Mouse (Mus musculus): ENCODE measurements at regions not wholly inside any gene's neighbourhood (a gene's known extent, or its start where the extent isn't known, plus 50 kb on each side); places are given as distances from the start of the nearest gene placed in this dataset.

DNA sequence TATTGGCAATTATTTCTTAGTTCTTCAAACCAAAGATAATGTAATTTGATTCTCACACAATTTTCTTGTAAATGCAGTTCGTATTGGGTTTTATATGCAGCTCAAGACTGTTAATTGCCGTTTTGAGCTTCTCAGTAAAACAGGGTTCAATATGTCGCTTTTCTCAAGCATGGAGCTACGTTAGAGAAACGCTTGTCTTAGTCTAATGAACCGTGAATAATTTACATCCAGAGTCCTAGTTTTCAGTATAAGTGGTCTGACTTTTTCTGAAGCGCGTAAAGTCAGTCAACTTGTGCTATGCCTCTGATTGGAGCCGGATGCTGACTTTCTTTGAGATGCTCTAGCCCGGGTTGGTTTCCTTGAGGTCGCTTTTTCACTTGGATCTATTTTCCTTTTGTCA, 177.8 kb upstream of the Snx7 start:
- Histone ChIP-seq H3K79me2 (ENCODE audit: control insufficient read depth, insufficient read depth, low read length, poor library complexity) (no peaks in the 10 kb centered on the region), H3K27me3 (ENCODE audit: control insufficient read depth in 1 of 2, insufficient read depth in 2 of 2, low read length in 2 of 2) (no peaks in the 10 kb centered on the region), H3K9ac (ENCODE audit: control insufficient read depth, low read depth, low read length, poor library complexity, severe bottlenecking) (no peak overlapping the region), H3K36me3 (ENCODE audit: control insufficient read depth in 1 of 2, insufficient read depth in 2 of 2, low read length in 2 of 2) (no peaks in the 10 kb centered on the region), H3K27ac (ENCODE audit: control insufficient read depth, low read depth, low read length) (no peak overlapping the region), H3K4me3 (ENCODE audit: control insufficient read depth in 1 of 2, insufficient read depth in 1 of 2, low read depth in 2 of 2, low read length in 2 of 2) (no peak overlapping the region), H3K9me3 (replicated peaks; ENCODE audit: insufficient read depth, low read length) (no peaks in the 10 kb centered on the region), H3K4me1 (ENCODE audit: control insufficient read depth in 1 of 2, insufficient read depth in 2 of 2, low read length in 2 of 2) (no peaks in the 10 kb centered on the region)
- TF ChIP-seq CHD2 (IDR thresholded peaks at IDR 0.05; ENCODE audit: low read length) (no peak), HCFC1 (IDR thresholded peaks at IDR 0.05; ENCODE audit: low read depth, low read length) (no peak), ZNF384 (IDR thresholded peaks at IDR 0.05; ENCODE audit: low read depth, low read length) (no peak), NELFE (IDR thresholded peaks at IDR 0.05; ENCODE audit: low read depth, low read length) (no peak), POLR2AphosphoS2 (IDR thresholded peaks at IDR 0.05; ENCODE audit: low read length) (no peak), POLR2AphosphoS5 (IDR thresholded peaks at IDR 0.05; ENCODE audit: borderline replicate concordance, low read depth, low read length) (no peak), E2F4 (IDR thresholded peaks at IDR 0.05; ENCODE audit: borderline replicate concordance, low read depth, low read length) (no peak), MEF2A (IDR thresholded peaks at IDR 0.05; ENCODE audit: extremely low read depth, insufficient replicate concordance, low read depth, low read length, poor library complexity, severe bottlenecking) (no peak), MXI1 (IDR thresholded peaks at IDR 0.05; ENCODE audit: low read depth, low read length) (no peak), ELF1 (IDR thresholded peaks at IDR 0.05; ENCODE audit: low read depth, low read length) (no peak), TAL1 (IDR thresholded peaks at IDR 0.05; ENCODE audit: low read length) (no peak)
- no peak for DNase-seq (ENCODE audit: low read depth, low spot score)

DNA sequence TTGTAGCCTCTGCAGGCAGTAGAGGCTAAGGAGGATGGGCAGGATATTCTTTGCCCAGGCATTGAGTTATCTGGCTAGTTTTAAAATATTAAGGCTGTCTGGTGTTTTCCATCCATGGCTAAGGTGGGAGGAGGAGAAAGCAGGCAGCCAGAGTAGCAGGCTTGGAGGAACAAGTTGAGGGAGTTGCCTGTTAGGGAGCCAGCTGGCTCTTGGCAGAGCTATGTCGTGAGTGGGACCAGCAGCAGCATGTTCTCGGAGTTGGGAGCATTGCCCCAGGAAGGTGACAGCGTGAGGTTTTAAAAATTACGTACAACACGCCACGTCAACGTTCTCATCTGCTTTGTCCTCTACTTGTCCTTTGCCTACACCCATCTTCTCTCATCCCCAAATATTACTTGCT, 167.8 kb upstream of the Snx7 start:
- Histone ChIP-seq H3K4me1 (ENCODE audit: control insufficient read depth in 1 of 2, insufficient read depth in 2 of 2, low read length in 2 of 2) (no peaks in the 10 kb centered on the region), H3K4me3 (ENCODE audit: control insufficient read depth in 1 of 2, insufficient read depth in 1 of 2, low read depth in 2 of 2, low read length in 2 of 2) (no peak overlapping the region), H3K36me3 (ENCODE audit: control insufficient read depth in 1 of 2, insufficient read depth in 2 of 2, low read length in 2 of 2) (no peaks in the 10 kb centered on the region), H3K27me3 (ENCODE audit: control insufficient read depth in 1 of 2, insufficient read depth in 2 of 2, low read length in 2 of 2) (no peaks in the 10 kb centered on the region), H3K9ac (ENCODE audit: control insufficient read depth, low read depth, low read length, poor library complexity, severe bottlenecking) (no peak overlapping the region), H3K79me2 (ENCODE audit: control insufficient read depth, insufficient read depth, low read length, poor library complexity) (no peaks in the 10 kb centered on the region), H3K27ac (ENCODE audit: control insufficient read depth, low read depth, low read length) (no peak overlapping the region), H3K9me3 (replicated peaks; ENCODE audit: insufficient read depth, low read length) (no peaks in the 10 kb centered on the region)
- no peak for DNase-seq (ENCODE audit: low read depth, low spot score)
- no peak for TF ChIP-seq USF1 (IDR thresholded peaks at IDR 0.05; ENCODE audit: low read depth, low read length)

DNA sequence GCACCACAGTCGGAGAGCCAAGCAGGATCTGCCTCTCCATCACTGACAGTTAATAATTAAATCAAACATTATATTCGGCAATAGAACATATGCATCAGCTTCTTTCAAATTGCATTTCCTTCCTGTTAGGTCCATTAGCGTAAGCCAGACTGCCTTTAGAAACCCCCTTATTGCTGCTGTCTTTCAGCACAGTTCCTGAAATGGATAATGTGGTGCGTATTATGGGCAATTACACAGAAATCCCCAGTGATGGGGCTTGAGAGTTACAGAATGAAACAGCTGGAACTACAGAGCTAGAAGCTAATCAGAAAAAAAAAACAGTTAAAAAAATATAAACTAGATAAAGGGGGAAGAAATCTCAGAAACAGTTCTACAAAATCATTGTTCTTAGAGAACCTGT, 126.7 kb upstream of the Snx7 start:
- H3K36me3 ChIP-seq (ENCODE audit: control insufficient read depth in 1 of 2, insufficient read depth in 2 of 2, low read length in 2 of 2), result no peaks in the 10 kb centered on the region
- no peak for TF ChIP-seq USF2 (IDR thresholded peaks at IDR 0.05; ENCODE audit: borderline replicate concordance in 1 of 2, insufficient read depth in 1 of 2, low read depth in 1 of 2, low read length in 2 of 2)
- no peak for TF ChIP-seq TCF12 (IDR thresholded peaks at IDR 0.05; ENCODE audit: low read depth, low read length)
- TF ChIP-seq CTCF (IDR thresholded peaks at IDR 0.05 in 2 of 3, conservative IDR thresholded peaks at IDR 0.05 in 1 of 3; ENCODE audit: control insufficient read depth in 1 of 3, insufficient read depth in 1 of 3, low read depth in 2 of 3, low read length in 3 of 3, poor library complexity in 1 of 3, severe bottlenecking in 1 of 3), result no peak
- H3K9ac ChIP-seq (ENCODE audit: control insufficient read depth, low read depth, low read length, poor library complexity, severe bottlenecking), result no peak overlapping the region

More for the DNA sequence above, 126.7 kb upstream of the Snx7 start:
- Histone ChIP-seq H3K9me3 (replicated peaks; ENCODE audit: insufficient read depth, low read length) (no peaks in the 10 kb centered on the region), H3K4me3 (ENCODE audit: control insufficient read depth in 1 of 2, insufficient read depth in 1 of 2, low read depth in 2 of 2, low read length in 2 of 2) (no peak overlapping the region), H3K27me3 (ENCODE audit: control insufficient read depth in 1 of 2, insufficient read depth in 2 of 2, low read length in 2 of 2) (no peaks in the 10 kb centered on the region), H3K4me1 (ENCODE audit: control insufficient read depth in 1 of 2, insufficient read depth in 2 of 2, low read length in 2 of 2) (no peaks in the 10 kb centered on the region), H3K27ac (ENCODE audit: control insufficient read depth, low read depth, low read length) (no peak overlapping the region), H3K79me2 (ENCODE audit: control insufficient read depth, insufficient read depth, low read length, poor library complexity) (no peaks in the 10 kb centered on the region)
- DNase-seq (ENCODE audit: low read depth, low spot score), result no peak

Measured in MEL (cell line).